Mouse (Mus musculus) kidney, adult 18-20 months (tissue): ENCODE data around the gene Tctex1d4.

ENCODE experiments used
- DNase-seq: peaks from one replicate; pipeline ENCODE4 v3.0.0; 2021

Tctex1d4 gene

GRCm38 (mm10) chr4:117140613-117141012 is 14.0 kb downstream of the Tctex1d4 start:
- no peak for DNase-seq

GRCm38 (mm10) chr4:117143023-117143422 is 16.4 kb downstream of the Tctex1d4 start:
- no peak for DNase-seq

GRCm38 (mm10) chr4:117145248-117145647 is 18.7 kb downstream of the Tctex1d4 start:
- DNase-seq: no peak

GRCm38 (mm10) chr4:117146176-117146575 is 19.6 kb downstream of the Tctex1d4 start:
- DNase-seq: peak; percentile 91

GRCm38 (mm10) chr4:117148047-117148713 is 21.6 kb downstream of the Tctex1d4 start:
- no peak for DNase-seq

- DNase-seq: no peak
Observed at GRCm38 (mm10) chr4:117148815-117149214, 22.2 kb downstream of the Tctex1d4 start.

- no peak for DNase-seq
Observed at GRCm38 (mm10) chr4:117149291-117150211, 23.0 kb downstream of the Tctex1d4 start.

GRCm38 (mm10) chr4:117150212-117150733 is 23.7 kb downstream of the Tctex1d4 start:
- no peak for DNase-seq

GRCm38 (mm10) chr4:117151416-117151815 is 24.8 kb downstream of the Tctex1d4 start:
- no peak for DNase-seq

GRCm38 (mm10) chr4:117152714-117153113 is 26.1 kb downstream of the Tctex1d4 start:
- DNase-seq: no peak

- DNase-seq: no peak
Observed at GRCm38 (mm10) chr4:117155020-117155791, 28.6 kb downstream of the Tctex1d4 start.

GRCm38 (mm10) chr4:117155792-117156355 is 29.3 kb downstream of the Tctex1d4 start, which contains the start of gene Rps8:
Gene Rps8 (minus strand): TSS chr4:117156243.
- DNase-seq: peak; percentile 90

- DNase-seq: no peak
Observed at GRCm38 (mm10) chr4:117156372-117156771, 29.8 kb downstream of the Tctex1d4 start.

GRCm38 (mm10) chr4:117159666-117160065 is 33.1 kb downstream of the Tctex1d4 start:
- no peak for DNase-seq

- DNase-seq: no peak
Observed at GRCm38 (mm10) chr4:117161183-117161582, 34.6 kb downstream of the Tctex1d4 start.

- DNase-seq: no peak
Observed at GRCm38 (mm10) chr4:117169936-117170335, 43.3 kb downstream of the Tctex1d4 start.
